Mouse (Mus musculus) NIH3T3 (cell line): ENCODE data around the gene Tnfrsf19.

Experiments used
- DNase-seq: peaks from one replicate; pipeline ENCODE4 v3.0.0-alpha.2; 2012; ENCODE audit warnings: low read depth

The Tnfrsf19 gene

GRCm38 (mm10) chr14:60964016-60964810 is 82.1 kb downstream of the Tnfrsf19 start:
- no peak for DNase-seq

DNA sequence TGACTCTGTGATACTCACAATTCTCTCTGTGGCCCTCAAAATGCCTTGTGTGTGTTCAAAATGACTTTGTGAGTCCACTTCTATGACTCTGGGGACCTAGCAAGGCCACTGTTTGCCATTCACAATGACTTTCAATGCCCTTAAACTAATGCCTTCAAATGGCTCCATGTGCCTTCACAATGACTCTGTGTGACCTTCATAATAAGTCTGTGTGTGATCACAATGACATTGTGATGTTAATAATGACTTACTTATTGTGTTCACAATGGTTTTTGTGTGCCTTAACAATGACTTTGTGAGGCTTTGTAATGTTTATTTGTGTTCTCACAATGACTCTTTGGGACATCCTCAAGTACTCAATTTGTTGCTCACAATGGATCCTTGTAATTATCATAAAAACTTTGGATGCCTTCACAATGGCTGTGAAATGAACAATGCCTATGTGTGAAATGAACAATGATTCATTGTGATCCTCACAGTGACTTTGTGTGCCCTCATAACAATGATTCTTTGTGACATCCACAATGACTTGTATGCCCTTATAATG is 88.6 kb downstream of the Tnfrsf19 start:
- DNase-seq, result no peak

DNA sequence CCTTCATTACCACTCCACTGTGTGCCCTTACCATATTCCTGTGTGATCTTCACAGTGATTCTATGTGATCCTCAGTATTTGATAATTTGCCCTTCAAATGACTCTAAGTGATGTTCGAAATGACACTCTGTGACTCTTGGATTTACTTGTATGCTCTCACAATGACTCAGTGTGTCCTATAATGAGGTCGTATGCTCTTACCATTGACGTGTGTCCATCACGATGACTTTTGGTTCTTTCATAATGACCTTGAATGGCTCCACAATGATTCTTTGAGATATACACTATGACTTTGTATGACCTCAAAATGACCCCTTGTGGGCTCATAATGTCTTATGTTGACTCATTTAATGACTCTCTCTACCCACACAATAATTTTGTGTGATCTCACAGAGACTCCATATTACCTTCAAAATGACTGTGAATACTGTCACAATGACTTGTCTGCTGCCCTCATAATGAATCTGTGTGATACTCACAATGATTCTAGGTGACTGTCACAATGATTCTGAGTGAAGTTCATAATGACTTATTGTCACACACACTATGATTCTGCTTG is 108.7 kb downstream of the Tnfrsf19 start:
- DNase-seq, result no peak

- DNase-seq, result no peak
Observed at GRCm38 (mm10) chr14:60935705-60936104, 110.6 kb downstream of the Tnfrsf19 start.

- no peak for DNase-seq
Observed at GRCm38 (mm10) chr14:60926011-60926410, 120.3 kb downstream of the Tnfrsf19 start.

DNA sequence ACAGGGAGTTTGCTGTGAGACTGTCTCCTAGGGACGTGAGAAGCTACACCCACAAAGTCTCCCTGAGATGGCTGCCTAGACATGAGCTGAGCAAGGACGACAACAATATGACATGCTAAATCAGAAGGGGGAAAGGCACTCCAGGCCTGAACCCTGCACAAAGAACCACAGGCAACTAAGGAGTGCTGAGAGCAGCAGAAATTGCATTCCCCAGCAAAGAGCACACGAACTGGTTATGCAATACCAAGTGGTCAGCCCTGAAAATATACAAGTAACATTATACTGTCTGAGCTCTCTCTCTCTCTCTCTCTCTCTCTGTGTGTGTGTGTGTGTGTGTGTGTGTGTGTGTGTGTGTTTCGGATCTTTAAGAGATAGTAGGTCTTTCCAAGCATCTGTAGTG is 129.6 kb downstream of the Tnfrsf19 start:
- peak; percentile 35 for DNase-seq
